ENCODE assay signal across 15 mouse cellular contexts in genomic region chr10:125324149-125324834, GRCm38 (mm10).
A peak's percentile ranks its signal among the peaks of the same experiment; 100 is the strongest.
DNase-seq lines count a peak whose midpoint lies in the region; ATAC-seq lines count a peak whose summit lies in the region.
"Had no signal": no experiment of that assay in that cellular context is flagged by ENCODE, and none has a peak within 500 bp of the region (broad histone marks: within the 10 kb centered on the region; RNA-seq: fewer than 3 reads in every experiment).

No protein-coding gene starts in this region.

- H3K4me3 ChIP-seq in forebrain, embryonic 15.5 days: no peak overlapping the region
- no peak overlapping the region for H3K4me3 ChIP-seq in forebrain, embryonic 13.5 days
- no peak overlapping the region for H3K4me3 ChIP-seq in liver, embryonic 15.5 days (replicated peaks)
- no peak overlapping the region for H3K4me3 ChIP-seq in liver, embryonic 12.5 days
- no peak overlapping the region for H3K4me3 ChIP-seq in embryonic facial prominence, embryonic 15.5 days (replicated peaks)
- H3K4me3 ChIP-seq: heart, embryonic 12.5 days; kidney, embryonic 15.5 days; neural tube, embryonic 13.5 days had no signal

- H3K4me2 ChIP-seq in forebrain, embryonic 15.5 days (replicated peaks): no peak overlapping the region
- H3K4me2 ChIP-seq in forebrain, embryonic 13.5 days: no peak overlapping the region
- no peak overlapping the region for H3K4me2 ChIP-seq in liver, embryonic 15.5 days
- H3K4me2 ChIP-seq in liver, embryonic 12.5 days: no peak overlapping the region
- H3K4me2 ChIP-seq in embryonic facial prominence, embryonic 15.5 days (replicated peaks): no peak overlapping the region
- H3K4me2 ChIP-seq: heart, embryonic 12.5 days; kidney, embryonic 15.5 days; neural tube, embryonic 13.5 days had no signal

- H3K9ac ChIP-seq in forebrain, embryonic 15.5 days (replicated peaks): no peak overlapping the region
- H3K9ac ChIP-seq in forebrain, embryonic 13.5 days: no peak overlapping the region
- no peak overlapping the region for H3K9ac ChIP-seq in liver, embryonic 15.5 days
- H3K9ac ChIP-seq in liver, embryonic 12.5 days: no peak overlapping the region
- no peak overlapping the region for H3K9ac ChIP-seq in embryonic facial prominence, embryonic 15.5 days
- H3K9ac ChIP-seq: heart, embryonic 12.5 days; kidney, embryonic 15.5 days; neural tube, embryonic 13.5 days had no signal

- no peaks in the 10 kb centered on the region for H3K27me3 ChIP-seq in forebrain, embryonic 15.5 days
- no peaks in the 10 kb centered on the region for H3K27me3 ChIP-seq in forebrain, embryonic 13.5 days
- no peaks in the 10 kb centered on the region for H3K27me3 ChIP-seq in liver, embryonic 15.5 days
- H3K27me3 ChIP-seq in liver, embryonic 12.5 days (replicated peaks): no peaks in the 10 kb centered on the region
- no peaks in the 10 kb centered on the region for H3K27me3 ChIP-seq in embryonic facial prominence, embryonic 15.5 days
- H3K27me3 ChIP-seq: heart, embryonic 12.5 days; kidney, embryonic 15.5 days; neural tube, embryonic 13.5 days had no signal

- DNase-seq in spleen, postnatal 36 days (ENCODE audit: low spot score in 2 of 2): no peak
- DNase-seq: gastrocnemius, postnatal 14 days; lung, postnatal 10 days; thymus, postnatal 14 days had no signal

- ATAC-seq in forebrain, embryonic 15.5 days (replicated peaks): peak; percentile 53; the same call in 1 of the 2 replicates
- no peak; the same call in 1 of the 2 replicates for ATAC-seq in forebrain, embryonic 13.5 days
- 0 out of 2 replicates have a peak, but pooled peaks have one; percentile 23 for ATAC-seq in liver, embryonic 15.5 days (ENCODE audit: insufficient read depth)
- no peak for ATAC-seq in liver, embryonic 12.5 days
- ATAC-seq in embryonic facial prominence, embryonic 15.5 days (ENCODE audit: insufficient number of reproducible peaks, low FRiP score, low TSS enrichment, low read depth): no peak
- ATAC-seq in neutrophil, adult 5-6 weeks (ENCODE audit: extremely low read depth, insufficient number of reproducible peaks, low FRiP score, poor library complexity, severe bottlenecking): peak; percentile 47; the same call in 1 of the 2 replicates
- ATAC-seq: CD4-positive, CD25-positive, alpha-beta regulatory T cell, adult 4 months; midbrain, embryonic 16.5 days had no signal

- peaks cover 12% of the 10 kb centered on the region for H3K4me1 ChIP-seq in forebrain, embryonic 15.5 days
- peaks cover 9% of the 10 kb centered on the region for H3K4me1 ChIP-seq in forebrain, embryonic 13.5 days
- H3K4me1 ChIP-seq in liver, embryonic 15.5 days (replicated peaks): peaks cover 9% of the 10 kb centered on the region; the same call in 1 of the 2 replicates
- H3K4me1 ChIP-seq in liver, embryonic 12.5 days: no peaks in the 10 kb centered on the region
- H3K4me1 ChIP-seq in embryonic facial prominence, embryonic 15.5 days: peaks cover 34% of the 10 kb centered on the region

- H3K9me3 ChIP-seq in forebrain, embryonic 15.5 days: no peaks in the 10 kb centered on the region
- no peaks in the 10 kb centered on the region for H3K9me3 ChIP-seq in forebrain, embryonic 13.5 days (replicated peaks)
- no peaks in the 10 kb centered on the region for H3K9me3 ChIP-seq in liver, embryonic 15.5 days (replicated peaks)
- no peaks in the 10 kb centered on the region for H3K9me3 ChIP-seq in liver, embryonic 12.5 days (replicated peaks)
- no peaks in the 10 kb centered on the region for H3K9me3 ChIP-seq in embryonic facial prominence, embryonic 15.5 days (replicated peaks)
- H3K9me3 ChIP-seq: heart, embryonic 12.5 days; kidney, embryonic 15.5 days; neural tube, embryonic 13.5 days had no signal

- WGBS in forebrain, embryonic 15.5 days: 69% methylated on average over 13 of the region's 13 CpGs
- 82% methylated on average over 13 of the region's 13 CpGs for WGBS in forebrain, embryonic 13.5 days
- WGBS in liver, embryonic 15.5 days (ENCODE audit: insufficient replicate concordance): 62% methylated on average over 13 of the region's 13 CpGs
- WGBS in liver, embryonic 12.5 days (ENCODE audit: insufficient replicate concordance): 68% methylated on average over 13 of the region's 13 CpGs
- 57% methylated on average over 13 of the region's 13 CpGs for WGBS in embryonic facial prominence, embryonic 15.5 days

- no peak overlapping the region for H3K27ac ChIP-seq in forebrain, embryonic 15.5 days (replicated peaks)
- H3K27ac ChIP-seq in forebrain, embryonic 13.5 days: no peak overlapping the region
- 0 out of 2 replicates have a peak overlapping the region, but pooled peaks have one; percentile 38 for H3K27ac ChIP-seq in liver, embryonic 15.5 days (replicated peaks)
- no peak overlapping the region for H3K27ac ChIP-seq in liver, embryonic 12.5 days
- H3K27ac ChIP-seq in embryonic facial prominence, embryonic 15.5 days (replicated peaks): peak overlapping the region; percentile 82
- H3K27ac ChIP-seq: kidney, embryonic 15.5 days; neural tube, embryonic 13.5 days had no signal

- H3K36me3 ChIP-seq in forebrain, embryonic 15.5 days: no peaks in the 10 kb centered on the region
- H3K36me3 ChIP-seq in forebrain, embryonic 13.5 days (ENCODE audit: poor library complexity, severe bottlenecking): no peaks in the 10 kb centered on the region
- no peaks in the 10 kb centered on the region for H3K36me3 ChIP-seq in liver, embryonic 15.5 days (replicated peaks)
- H3K36me3 ChIP-seq in liver, embryonic 12.5 days: no peaks in the 10 kb centered on the region
- no peaks in the 10 kb centered on the region for H3K36me3 ChIP-seq in embryonic facial prominence, embryonic 15.5 days
- H3K36me3 ChIP-seq: heart, embryonic 12.5 days; kidney, embryonic 15.5 days; neural tube, embryonic 13.5 days had no signal

Comparison
In these comparisons a context has a peak if more than half of its experiments do, and no peak if none do; other contexts are left out.
1. ATAC-seq: peak in forebrain, embryonic 15.5 days (single experiment), liver, embryonic 15.5 days (single experiment) and neutrophil, adult 5-6 weeks (single experiment); none in forebrain, embryonic 13.5 days (single experiment), liver, embryonic 12.5 days (single experiment) and embryonic facial prominence, embryonic 15.5 days (single experiment).
2. H3K27ac ChIP-seq: peak in liver, embryonic 15.5 days (single experiment) and embryonic facial prominence, embryonic 15.5 days (single experiment); none in forebrain, embryonic 15.5 days (single experiment), forebrain, embryonic 13.5 days (single experiment) and liver, embryonic 12.5 days (single experiment).